Mouse (Mus musculus) heart, postnatal 25 days (tissue): ENCODE measurements around the gene Zfp358. TPM values are rescaled to one million over a fixed set of nuclear protein-coding genes. Genes with fewer than 3 reads are reported as not detected.
A peak's percentile ranks its signal among the peaks of the same experiment; 100 is the strongest.

Experiments
- DNase-seq: peaks from one replicate; pipeline ENCODE4 v3.0.0; 2022; ENCODE audit warnings: low spot score
- intact Hi-C: fragments of 180-260 bp; cut with DNase I; formaldehyde crosslinking; loops from one replicate; pipeline ENCODE4 v1.15.1; 2025
- total RNA-seq, 2 experiments: library from RNA; stranded (reverse); gene quantifications; 2 replicates each; pipeline ENCODE4 v1.2.3; 2021

Gene Zfp358
- total RNA-seq, result 10 to 100 TPM; 27.2 to 28.6 TPM

DNA sequence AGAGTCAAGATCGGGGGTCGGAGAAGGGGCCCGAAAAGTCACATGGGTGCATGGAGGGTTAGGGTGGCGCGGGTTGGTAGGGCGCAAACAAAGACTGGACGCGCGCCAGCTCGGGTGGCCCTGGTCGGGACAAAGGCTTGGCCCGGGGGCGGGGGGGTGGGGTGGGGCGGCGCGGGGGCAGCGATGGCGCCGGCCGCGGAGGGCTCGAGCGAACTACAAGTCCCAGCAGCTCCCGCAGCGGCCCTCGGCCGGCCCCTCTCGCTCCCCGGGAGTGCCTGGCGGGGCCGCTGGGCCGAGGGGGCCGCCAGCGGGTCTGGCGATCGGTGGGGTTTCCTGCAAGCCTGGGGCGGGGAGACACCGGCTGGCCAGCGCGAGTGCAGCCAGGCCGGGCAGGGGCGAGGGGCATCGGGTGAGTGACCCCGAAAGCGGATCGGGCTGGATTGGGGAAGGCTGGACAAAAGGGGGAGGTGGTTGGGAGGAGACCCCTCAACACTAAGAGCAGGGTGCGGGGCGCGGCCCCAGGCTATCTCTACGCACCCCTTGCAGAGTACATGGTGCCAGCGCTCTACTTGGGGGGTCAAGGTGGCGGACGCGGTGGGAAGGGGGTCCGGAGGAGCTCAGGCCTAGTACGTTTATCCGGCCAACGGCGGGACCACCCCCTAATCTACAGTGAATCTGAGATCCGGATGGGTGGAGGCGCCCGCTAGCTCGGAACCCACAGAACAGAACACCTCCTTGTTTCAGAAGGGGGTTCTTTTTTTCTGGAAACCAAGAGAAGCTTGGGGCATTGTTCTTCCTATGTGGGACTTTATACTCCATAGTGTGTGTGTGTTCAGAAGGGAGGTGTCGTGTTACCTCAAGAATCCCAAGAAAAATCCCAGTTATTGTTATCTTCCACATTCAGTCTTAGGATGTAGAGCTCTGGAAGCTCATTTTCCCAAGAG, at the start of gene Zfp358:
TSS of gene Zfp358 (plus strand) at position 238 of the 944 bp plus-strand sequence.
- intact Hi-C loops, result no loop called here

DNA sequence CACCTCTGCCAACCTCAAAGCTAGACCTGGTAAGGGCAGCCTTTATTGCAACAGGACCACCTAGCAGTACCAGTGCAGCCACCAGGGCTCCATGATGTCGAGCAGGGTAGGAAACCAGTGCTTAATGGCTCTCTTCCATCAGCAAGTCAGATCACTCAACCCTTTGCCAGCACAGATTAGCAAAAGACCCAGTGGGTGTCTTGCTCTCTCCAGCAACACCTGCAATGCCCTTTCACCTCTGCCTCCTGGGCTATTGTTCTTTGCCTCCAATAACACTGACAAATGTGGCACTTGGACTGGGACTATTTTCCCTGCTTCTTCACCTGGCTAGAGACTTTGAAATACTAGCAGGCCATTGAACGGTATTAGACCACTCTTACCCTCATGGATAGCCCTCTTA, 43.7 kb upstream of the Zfp358 start:
- DNase-seq, result no peak
- intact Hi-C loops, result no loop called here

More for the DNA sequence above, at the start of gene Zfp358:
- DNase-seq, result peak; percentile 59

GRCm38 (mm10) chr8:3450670-3451069, 42.3 kb upstream of the Zfp358 start:
- DNase-seq, result no peak
- intact Hi-C loops, result loop anchor here (2.0 kb wide), 1 partner anchor 92 kb away; no protein-coding TSS in a partner anchor

GRCm38 (mm10) chr8:3451992-3452391, 40.9 kb upstream of the Zfp358 start:
- intact Hi-C loops, result loop anchor here (2.0 kb wide), 1 partner anchor 93 kb away; no protein-coding TSS in a partner anchor
- no peak for DNase-seq

- intact Hi-C loops, result loop anchor here (10.0 kb wide), 1 partner anchor 52 kb away; the partner anchor contains the start of gene Pnpla6
Observed at GRCm38 (mm10) chr8:3463248-3463647, 29.7 kb upstream of the Zfp358 start.

DNA sequence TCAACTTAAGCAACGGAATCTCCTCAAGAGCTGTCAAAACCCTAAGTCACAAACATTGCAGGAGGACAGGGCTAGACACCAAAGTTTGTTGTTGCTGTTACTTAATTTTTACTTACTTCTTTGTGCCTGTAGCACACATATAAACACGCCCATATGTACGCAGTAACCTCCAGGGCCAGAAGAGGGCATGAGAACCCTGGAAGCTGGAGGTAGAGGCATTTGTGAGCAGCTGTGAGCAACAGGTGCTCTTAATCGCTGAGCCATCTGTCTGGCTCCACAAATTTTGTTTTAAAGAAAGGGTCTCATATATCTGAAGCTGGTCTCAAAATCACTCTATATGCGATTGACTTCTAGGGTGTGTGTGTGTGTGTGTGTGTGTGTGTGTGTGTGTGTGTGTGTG, 28.6 kb upstream of the Zfp358 start:
- intact Hi-C loops, result loop anchor here (2.0 to 10.0 kb wide), 2 partner anchors 50 to 208 kb away; partner anchors contain the start of genes Fcor and Pnpla6
- DNase-seq, result no peak

More at GRCm38 (mm10) chr8:3463248-3463647, 29.7 kb upstream of the Zfp358 start:
- no peak for DNase-seq

GRCm38 (mm10) chr8:3467006-3467885, 25.7 kb upstream of the Zfp358 start, which contains the start of gene Pex11g:
TSS of gene Pex11g (minus strand) at chr8:3467680.
- DNase-seq, result peak; percentile 95
- intact Hi-C loops, result loop anchor here (10.0 kb wide), 1 partner anchor 48 kb away; the partner anchor contains the start of gene Pnpla6

GRCm38 (mm10) chr8:3467886-3468545, 24.9 kb upstream of the Zfp358 start:
- intact Hi-C loops, result loop anchor here (10.0 kb wide), 1 partner anchor 47 kb away; the partner anchor contains the start of gene Pnpla6
- no peak for DNase-seq

DNA sequence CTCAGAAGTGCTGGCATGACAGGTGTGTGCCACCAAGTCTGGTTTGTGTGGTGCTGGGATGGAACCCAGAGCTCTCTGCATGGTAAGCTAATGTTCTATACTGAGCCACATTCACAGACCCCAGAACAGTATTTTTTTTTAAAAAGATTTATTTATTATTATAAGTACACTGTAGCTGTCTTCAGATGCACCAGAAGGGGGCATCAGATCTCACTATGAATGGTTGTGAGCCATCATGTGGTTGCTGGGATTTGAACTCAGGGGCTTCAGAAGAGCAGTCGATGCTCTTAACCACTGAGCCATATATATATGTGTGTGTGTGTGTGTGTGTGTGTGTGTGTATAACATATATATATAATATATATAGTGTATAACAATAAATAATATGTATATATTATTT, 24.1 kb upstream of the Zfp358 start:
- intact Hi-C loops, result loop anchor here (10.0 kb wide), 1 partner anchor 46 kb away; the partner anchor contains the start of gene Pnpla6
- DNase-seq, result no peak

GRCm38 (mm10) chr8:3470562-3470961, 22.4 kb upstream of the Zfp358 start, which contains the start of gene Tex45:
TSS of gene Tex45 (plus strand) at chr8:3470862.
- intact Hi-C loops, result loop anchor here (2.0 kb wide), 1 partner anchor 20 kb away; no protein-coding TSS in a partner anchor
- no peak for DNase-seq

DNA sequence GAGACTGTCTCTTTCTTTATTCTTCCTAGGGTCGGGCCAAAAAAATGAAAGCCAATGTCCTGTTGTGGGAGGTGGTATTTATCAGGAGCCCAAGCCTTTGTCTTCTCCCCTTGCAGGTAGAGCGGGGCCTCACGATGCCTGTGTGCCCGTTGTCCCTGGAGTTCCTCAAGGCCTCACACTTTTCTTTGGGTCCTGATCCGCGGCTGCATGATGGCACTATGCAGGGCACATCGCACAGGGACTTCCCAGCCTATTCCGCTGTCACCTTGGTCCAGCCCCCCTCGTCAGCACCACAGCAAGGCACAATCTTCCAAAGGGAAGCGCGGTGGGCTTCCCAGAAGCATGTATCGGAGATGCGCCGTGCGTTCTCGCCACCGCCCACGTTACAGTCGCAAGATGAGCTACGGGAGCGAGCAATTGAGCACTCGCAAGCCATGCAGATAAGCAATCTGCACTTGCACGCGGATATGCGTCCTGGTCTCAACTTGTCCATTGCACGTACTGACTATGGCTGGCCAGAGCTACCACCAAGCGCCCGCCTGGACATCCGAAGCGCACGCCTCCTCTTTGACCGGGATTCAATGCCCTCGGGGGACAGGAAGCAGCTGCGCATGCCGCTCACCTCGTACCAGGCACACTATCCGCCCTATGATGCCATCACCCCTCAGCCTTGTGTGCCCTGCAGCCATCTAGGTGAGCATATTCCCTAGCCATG, 17.1 kb upstream of the Zfp358 start:
- intact Hi-C loops, result no loop called here

GRCm38 (mm10) chr8:3480221-3480785, 12.6 kb upstream of the Zfp358 start:
- intact Hi-C loops, result no loop called here
- no peak for DNase-seq

More for the DNA sequence above, 17.1 kb upstream of the Zfp358 start:
- DNase-seq, result no peak

- DNase-seq, result no peak
- intact Hi-C loops, result no loop called here
Observed at GRCm38 (mm10) chr8:3481605-3482004, 11.3 kb upstream of the Zfp358 start.

GRCm38 (mm10) chr8:3482240-3482740, 10.6 kb upstream of the Zfp358 start:
- intact Hi-C loops, result no loop called here
- no peak for DNase-seq

- no peak for DNase-seq
Observed at GRCm38 (mm10) chr8:3483546-3483945, 9.4 kb upstream of the Zfp358 start.

GRCm38 (mm10) chr8:3485192-3485591, 7.7 kb upstream of the Zfp358 start:
- intact Hi-C loops, result no loop called here
- DNase-seq, result no peak

More at GRCm38 (mm10) chr8:3483546-3483945, 9.4 kb upstream of the Zfp358 start:
- intact Hi-C loops, result no loop called here

- intact Hi-C loops, result no loop called here
- no peak for DNase-seq
Observed at GRCm38 (mm10) chr8:3493845-3494208, 889 bp downstream of the Zfp358 start.
